Mouse (Mus musculus) limb, embryonic 12.5 days (tissue): ENCODE measurements around the gene Rpap3. TPM values are rescaled to one million over a fixed set of nuclear protein-coding genes. Genes with fewer than 3 reads are reported as not detected.

ENCODE experiments used
- ATAC-seq: fragments of 200-750 bp; cut with Nextera tagmentation; 2 replicates; pipeline ENCODE4 v1.8.0; 2017; ENCODE audit warnings: low read depth, moderate TSS enrichment; ENCODE audit not compliant: insufficient number of reproducible peaks, insufficient read depth, low FRiP score, low TSS enrichment
- H3K27ac ChIP-seq: fragments of 300-500 bp; sonication (generic); 2 replicates; pipeline ENCODE4 v1.5.1; 2016; ENCODE audit warnings: mild to moderate bottlenecking, moderate library complexity
- H3K27me3 ChIP-seq: fragments of 300-500 bp; sonication (generic); 2 replicates; pipeline ENCODE4 v1.6.1; 2016; ENCODE audit warnings: mild to moderate bottlenecking, moderate library complexity
- H3K36me3 ChIP-seq: fragments of 300-500 bp; sonication (generic); 2 replicates; pipeline ENCODE4 v1.6.1; 2016; ENCODE audit warnings: mild to moderate bottlenecking, moderate library complexity
- H3K4me1 ChIP-seq: fragments of 300-500 bp; sonication (generic); replicated peaks from 2 replicates; pipeline ENCODE4 v1.6.1; 2016
- H3K4me2 ChIP-seq: fragments of 300-500 bp; sonication (generic); 2 replicates; pipeline ENCODE4 v1.6.1; 2016; ENCODE audit warnings: mild to moderate bottlenecking, moderate library complexity
- H3K4me3 ChIP-seq: fragments of 300-500 bp; sonication (generic); replicated peaks from 2 replicates; pipeline ENCODE4 v1.5.1; 2016; ENCODE audit warnings: mild to moderate bottlenecking
- H3K9ac ChIP-seq: fragments of 300-500 bp; sonication (generic); replicated peaks from 2 replicates; pipeline ENCODE4 v1.6.1; 2016; ENCODE audit warnings: mild to moderate bottlenecking, moderate library complexity
- H3K9me3 ChIP-seq: fragments of 300-500 bp; sonication (generic); 2 replicates; pipeline ENCODE4 v1.6.1; 2016; ENCODE audit warnings: mild to moderate bottlenecking, moderate library complexity
- WGBS: fragments of 180-500 bp; shearing (Covaris S2); methylation state at CpG from one replicate; pipeline ENCODE4 v1.1.7; 2016; 5-methylcytosine and 5-hydroxymethylcytosine counted together
- polyA plus RNA-seq: library from polyadenylated mRNA; unstranded; fragments of >200 nt; fragmentation: Nextera tagmentation; extraction: Ambion mirVana; gene quantifications from 2 replicates; pipeline ENCODE4 v1.2.1, GENCODE M21; 2016

Rpap3 gene
- polyA plus RNA-seq, 1 experiment from 2014 or later, result 40.4 TPM

GRCm38 (mm10) chr15:97731988-97732387 lies 26.4 kb upstream of the Rpap3 start:
- no peak for ATAC-seq
- Histone ChIP-seq H3K27ac (no peak overlapping the region), H3K9ac (no peak overlapping the region), H3K36me3 (no peaks in the 10 kb centered on the region), H3K4me2 (no peak overlapping the region), H3K4me1 (peaks cover 2% of the 10 kb centered on the region; the same call in 1 of the 2 replicates), H3K9me3 (no peaks in the 10 kb centered on the region), H3K4me3 (no peak overlapping the region), H3K27me3 (no peaks in the 10 kb centered on the region)
- WGBS, result 85% methylated on average over 11 of the region's 11 CpGs

GRCm38 (mm10) chr15:97731111-97731510 lies 25.5 kb upstream of the Rpap3 start, which contains the start of gene Endou:
Endou (minus strand) TSS chr15:97731339.
- Histone ChIP-seq H3K9me3 (no peaks in the 10 kb centered on the region), H3K4me1 (peaks cover 2% of the 10 kb centered on the region; the same call in 1 of the 2 replicates), H3K27me3 (no peaks in the 10 kb centered on the region), H3K4me3 (no peak within 1 kb of the TSS), H3K36me3 (no peaks in the 10 kb centered on the region), H3K4me2 (no peak within 1 kb of the TSS), H3K9ac (no peak within 1 kb of the TSS), H3K27ac (no peak within 1 kb of the TSS)
- WGBS, result 86% methylated on average over 8 of the region's 8 CpGs
- ATAC-seq, result no peak

- Histone ChIP-seq H3K27me3 (no peaks in the 10 kb centered on the region), H3K36me3 (no peaks in the 10 kb centered on the region), H3K4me1 (peaks cover 2% of the 10 kb centered on the region; the same call in 1 of the 2 replicates), H3K9me3 (no peaks in the 10 kb centered on the region), H3K4me3 (no peak overlapping the region), H3K9ac (no peak overlapping the region), H3K27ac (no peak overlapping the region), H3K4me2 (no peak overlapping the region)
- WGBS, result 57% methylated on average over 6 of the region's 6 CpGs
- ATAC-seq, result no peak
These were observed 24.7 kb upstream of the Rpap3 start for GRCm38 (mm10) chr15:97730365-97730764.

- no peak overlapping the region for H3K9ac ChIP-seq
- no peaks in the 10 kb centered on the region for H3K36me3 ChIP-seq
- ATAC-seq, result no peak
- 70% methylated on average over 7 of the region's 7 CpGs for WGBS
- no peaks in the 10 kb centered on the region for H3K27me3 ChIP-seq
- H3K4me2 ChIP-seq, result no peak overlapping the region
- no peaks in the 10 kb centered on the region for H3K9me3 ChIP-seq
- H3K4me1 ChIP-seq, result peaks cover 2% of the 10 kb centered on the region; the same call in 1 of the 2 replicates
- H3K27ac ChIP-seq, result no peak overlapping the region
- H3K4me3 ChIP-seq, result no peak overlapping the region
These were observed 23.2 kb upstream of the Rpap3 start for GRCm38 (mm10) chr15:97728804-97729203.

GRCm38 (mm10) chr15:97728394-97728793 lies 22.8 kb upstream of the Rpap3 start:
- no peak overlapping the region for H3K4me3 ChIP-seq
- no peak for ATAC-seq
- H3K9ac ChIP-seq, result no peak overlapping the region
- 87% methylated on average over 11 of the region's 11 CpGs for WGBS
- H3K27me3 ChIP-seq, result no peaks in the 10 kb centered on the region
- peaks cover 2% of the 10 kb centered on the region; the same call in 1 of the 2 replicates for H3K4me1 ChIP-seq
- H3K36me3 ChIP-seq, result no peaks in the 10 kb centered on the region
- no peak overlapping the region for H3K4me2 ChIP-seq
- no peak overlapping the region for H3K27ac ChIP-seq
- no peaks in the 10 kb centered on the region for H3K9me3 ChIP-seq

GRCm38 (mm10) chr15:97727520-97727919 lies 21.9 kb upstream of the Rpap3 start:
- no peaks in the 10 kb centered on the region for H3K9me3 ChIP-seq
- H3K27ac ChIP-seq, result no peak overlapping the region
- no peak for ATAC-seq
- H3K4me1 ChIP-seq, result peaks cover 2% of the 10 kb centered on the region; the same call in 1 of the 2 replicates
- 75% methylated on average over 5 of the region's 5 CpGs for WGBS
- no peak overlapping the region for H3K9ac ChIP-seq
- no peaks in the 10 kb centered on the region for H3K27me3 ChIP-seq
- no peaks in the 10 kb centered on the region for H3K36me3 ChIP-seq
- no peak overlapping the region for H3K4me3 ChIP-seq
- no peak overlapping the region for H3K4me2 ChIP-seq

- Histone ChIP-seq H3K4me3 (no peak overlapping the region), H3K27ac (no peak overlapping the region), H3K27me3 (no peaks in the 10 kb centered on the region), H3K9ac (no peak overlapping the region), H3K4me1 (peaks cover 2% of the 10 kb centered on the region; the same call in 1 of the 2 replicates), H3K4me2 (no peak overlapping the region), H3K36me3 (no peaks in the 10 kb centered on the region), H3K9me3 (no peaks in the 10 kb centered on the region)
- 79% methylated on average over 8 of the region's 8 CpGs for WGBS
- no peak for ATAC-seq
These were observed 21.4 kb upstream of the Rpap3 start for GRCm38 (mm10) chr15:97727048-97727447.

GRCm38 (mm10) chr15:97726310-97726709 lies 20.7 kb upstream of the Rpap3 start:
- Histone ChIP-seq H3K9ac (no peak overlapping the region), H3K27ac (no peak overlapping the region), H3K4me1 (peaks cover 7% of the 10 kb centered on the region), H3K36me3 (no peaks in the 10 kb centered on the region), H3K4me2 (no peak overlapping the region), H3K27me3 (no peaks in the 10 kb centered on the region), H3K9me3 (no peaks in the 10 kb centered on the region), H3K4me3 (no peak overlapping the region)
- WGBS, result 77% methylated on average over 13 of the region's 13 CpGs
- ATAC-seq, result no peak

GRCm38 (mm10) chr15:97725198-97725785 lies 19.7 kb upstream of the Rpap3 start:
- no peaks in the 10 kb centered on the region for H3K9me3 ChIP-seq
- no peak overlapping the region for H3K9ac ChIP-seq
- H3K4me3 ChIP-seq, result no peak overlapping the region
- no peaks in the 10 kb centered on the region for H3K27me3 ChIP-seq
- peaks cover 17% of the 10 kb centered on the region for H3K4me1 ChIP-seq
- no peak for ATAC-seq
- H3K36me3 ChIP-seq, result no peaks in the 10 kb centered on the region
- no peak overlapping the region for H3K4me2 ChIP-seq
- H3K27ac ChIP-seq, result no peak overlapping the region
- 79% methylated on average over 6 of the region's 6 CpGs for WGBS

GRCm38 (mm10) chr15:97724346-97725197 lies 18.9 kb upstream of the Rpap3 start:
- Histone ChIP-seq H3K9me3 (no peaks in the 10 kb centered on the region), H3K9ac (no peak overlapping the region), H3K4me1 (peaks cover 19% of the 10 kb centered on the region), H3K36me3 (no peaks in the 10 kb centered on the region), H3K4me3 (no peak overlapping the region), H3K27me3 (no peaks in the 10 kb centered on the region), H3K27ac (no peak overlapping the region), H3K4me2 (no peak overlapping the region)
- WGBS, result 83% methylated on average over 17 of the region's 17 CpGs
- ATAC-seq, result no peak

- no peaks in the 10 kb centered on the region for H3K9me3 ChIP-seq
- H3K4me3 ChIP-seq, result no peak overlapping the region
- 88% methylated on average over 6 of the region's 6 CpGs for WGBS
- no peak overlapping the region for H3K4me2 ChIP-seq
- no peaks in the 10 kb centered on the region for H3K27me3 ChIP-seq
- no peaks in the 10 kb centered on the region for H3K36me3 ChIP-seq
- peaks cover 19% of the 10 kb centered on the region for H3K4me1 ChIP-seq
- no peak overlapping the region for H3K9ac ChIP-seq
- ATAC-seq, result no peak
- H3K27ac ChIP-seq, result no peak overlapping the region
These were observed 18.1 kb upstream of the Rpap3 start for GRCm38 (mm10) chr15:97723536-97724345.
